Mouse (Mus musculus): ENCODE measurements around the gene Rho. TPM values are rescaled to one million over a fixed set of nuclear protein-coding genes. Genes with fewer than 3 reads are reported as not detected.

Gene Rho
- polyA plus RNA-seq, 1 experiment from 2014 or later, result not detected

GRCm38 (mm10) chr6:115924829-115925228 lies 6.7 kb upstream of the Rho start:
- Histone ChIP-seq H3K9me3 (replicated peaks; ENCODE audit: control insufficient read depth, low read length) (no peaks in the 10 kb centered on the region), H3K27ac (ENCODE audit: low read length) (no peak overlapping the region), H3K9ac (ENCODE audit: low read depth, low read length) (no peak overlapping the region), H3K4me3 (ENCODE audit: low read depth, low read length) (no peak overlapping the region), H3K4me2 (ENCODE audit: low read depth, low read length) (no peak overlapping the region), H3K4me1 (ENCODE audit: control insufficient read depth, low read depth, low read length) (no peaks in the 10 kb centered on the region), H3K36me3 (ENCODE audit: control insufficient read depth, insufficient read depth) (no peaks in the 10 kb centered on the region), H3K27me3 (ENCODE audit: control insufficient read depth, insufficient read depth, low read depth, low read length) (no peaks in the 10 kb centered on the region)
- WGBS (ENCODE audit: insufficient replicate concordance), result 49% methylated on average over 6 of the region's 6 CpGs
- 0 out of 2 replicates have a peak, but pooled peaks have one; percentile 24 for ATAC-seq (ENCODE audit: low read depth)

GRCm38 (mm10) chr6:115926416-115926815 lies 5.1 kb upstream of the Rho start:
- Histone ChIP-seq H3K9ac (ENCODE audit: low read depth, low read length) (no peak overlapping the region), H3K4me1 (ENCODE audit: control insufficient read depth, low read depth, low read length) (no peaks in the 10 kb centered on the region), H3K27me3 (ENCODE audit: control insufficient read depth, insufficient read depth, low read depth, low read length) (no peaks in the 10 kb centered on the region), H3K9me3 (replicated peaks; ENCODE audit: control insufficient read depth, low read length) (no peaks in the 10 kb centered on the region), H3K36me3 (ENCODE audit: control insufficient read depth, insufficient read depth) (no peaks in the 10 kb centered on the region), H3K4me3 (ENCODE audit: low read depth, low read length) (no peak overlapping the region), H3K4me2 (ENCODE audit: low read depth, low read length) (no peak overlapping the region), H3K27ac (ENCODE audit: low read length) (no peak overlapping the region)
- WGBS (ENCODE audit: insufficient replicate concordance), result 75% methylated on average over 10 of the region's 10 CpGs
- ATAC-seq (ENCODE audit: low read depth), result no peak

- Histone ChIP-seq H3K9ac (ENCODE audit: low read depth, low read length) (no peak overlapping the region), H3K4me1 (ENCODE audit: control insufficient read depth, low read depth, low read length) (no peaks in the 10 kb centered on the region), H3K4me3 (ENCODE audit: low read depth, low read length) (no peak overlapping the region), H3K4me2 (ENCODE audit: low read depth, low read length) (no peak overlapping the region), H3K27ac (ENCODE audit: low read length) (no peak overlapping the region), H3K36me3 (ENCODE audit: control insufficient read depth, insufficient read depth) (no peaks in the 10 kb centered on the region), H3K27me3 (ENCODE audit: control insufficient read depth, insufficient read depth, low read depth, low read length) (no peaks in the 10 kb centered on the region), H3K9me3 (replicated peaks; ENCODE audit: control insufficient read depth, low read length) (no peaks in the 10 kb centered on the region)
- 64% methylated on average over 10 of the region's 10 CpGs for whole genome bisulfite sequencing (ENCODE audit: insufficient replicate concordance)
- ATAC-seq (ENCODE audit: low read depth), result no peak
Observed at GRCm38 (mm10) chr6:115927292-115928242, 4.0 kb upstream of the Rho start.

GRCm38 (mm10) chr6:115930018-115930417 lies 1.5 kb upstream of the Rho start:
- H3K27ac ChIP-seq (ENCODE audit: low read length), result no peak overlapping the region
- no peak overlapping the region for H3K4me2 ChIP-seq (ENCODE audit: low read depth, low read length)
- H3K4me1 ChIP-seq (ENCODE audit: control insufficient read depth, low read depth, low read length), result no peaks in the 10 kb centered on the region
- no peaks in the 10 kb centered on the region for H3K36me3 ChIP-seq (ENCODE audit: control insufficient read depth, insufficient read depth)
- no peak overlapping the region for H3K4me3 ChIP-seq (ENCODE audit: low read depth, low read length)
- no peak for ATAC-seq (ENCODE audit: low read depth)
- WGBS (ENCODE audit: insufficient replicate concordance), result 56% methylated on average over 5 of the region's 5 CpGs
- no peak overlapping the region for H3K9ac ChIP-seq (ENCODE audit: low read depth, low read length)
- no peaks in the 10 kb centered on the region for H3K9me3 ChIP-seq (replicated peaks; ENCODE audit: control insufficient read depth, low read length)
- no peaks in the 10 kb centered on the region for H3K27me3 ChIP-seq (ENCODE audit: control insufficient read depth, insufficient read depth, low read depth, low read length)

- ATAC-seq (ENCODE audit: low read depth), result no peak
- no peaks in the 10 kb centered on the region for H3K27me3 ChIP-seq (ENCODE audit: control insufficient read depth, insufficient read depth, low read depth, low read length)
- H3K4me3 ChIP-seq (ENCODE audit: low read depth, low read length), result no peak overlapping the region
- H3K4me1 ChIP-seq (ENCODE audit: control insufficient read depth, low read depth, low read length), result no peaks in the 10 kb centered on the region
- no peaks in the 10 kb centered on the region for H3K9me3 ChIP-seq (replicated peaks; ENCODE audit: control insufficient read depth, low read length)
- no peak overlapping the region for H3K4me2 ChIP-seq (ENCODE audit: low read depth, low read length)
- H3K36me3 ChIP-seq (ENCODE audit: control insufficient read depth, insufficient read depth), result no peaks in the 10 kb centered on the region
- no peak overlapping the region for H3K9ac ChIP-seq (ENCODE audit: low read depth, low read length)
- WGBS (ENCODE audit: insufficient replicate concordance), result 65% methylated on average over 3 of the region's 3 CpGs
- no peak overlapping the region for H3K27ac ChIP-seq (ENCODE audit: low read length)
Observed at GRCm38 (mm10) chr6:115932391-115932790, 843 bp downstream of the Rho start.

- no peaks in the 10 kb centered on the region for H3K9me3 ChIP-seq (replicated peaks; ENCODE audit: control insufficient read depth, low read length)
- 63% methylated on average over 8 of the region's 8 CpGs for WGBS (ENCODE audit: insufficient replicate concordance)
- H3K36me3 ChIP-seq (ENCODE audit: control insufficient read depth, insufficient read depth), result no peaks in the 10 kb centered on the region
- H3K27ac ChIP-seq (ENCODE audit: low read length), result no peak overlapping the region
- H3K4me1 ChIP-seq (ENCODE audit: control insufficient read depth, low read depth, low read length), result no peaks in the 10 kb centered on the region
- no peak for ATAC-seq (ENCODE audit: low read depth)
- H3K4me3 ChIP-seq (ENCODE audit: low read depth, low read length), result no peak overlapping the region
- H3K9ac ChIP-seq (ENCODE audit: low read depth, low read length), result no peak overlapping the region
- H3K27me3 ChIP-seq (ENCODE audit: control insufficient read depth, insufficient read depth, low read depth, low read length), result no peaks in the 10 kb centered on the region
- no peak overlapping the region for H3K4me2 ChIP-seq (ENCODE audit: low read depth, low read length)
Observed at GRCm38 (mm10) chr6:115935544-115935943, 4.0 kb downstream of the Rho start.

GRCm38 (mm10) chr6:115938011-115938410 lies 6.5 kb downstream of the Rho start:
- Histone ChIP-seq H3K9ac (ENCODE audit: low read depth, low read length) (no peak overlapping the region), H3K4me2 (ENCODE audit: low read depth, low read length) (no peak overlapping the region), H3K36me3 (ENCODE audit: control insufficient read depth, insufficient read depth) (no peaks in the 10 kb centered on the region), H3K9me3 (replicated peaks; ENCODE audit: control insufficient read depth, low read length) (no peaks in the 10 kb centered on the region), H3K4me1 (ENCODE audit: control insufficient read depth, low read depth, low read length) (peaks cover 5% of the 10 kb centered on the region; the same call in 1 of the 2 replicates), H3K4me3 (ENCODE audit: low read depth, low read length) (no peak overlapping the region), H3K27ac (ENCODE audit: low read length) (no peak overlapping the region), H3K27me3 (ENCODE audit: control insufficient read depth, insufficient read depth, low read depth, low read length) (no peaks in the 10 kb centered on the region)
- ATAC-seq (ENCODE audit: low read depth), result no peak
- WGBS (ENCODE audit: insufficient replicate concordance), result 57% methylated on average over 2 of the region's 2 CpGs

GRCm38 (mm10) chr6:115938798-115939197 lies 7.2 kb downstream of the Rho start:
- no peak for ATAC-seq (ENCODE audit: low read depth)
- H3K27me3 ChIP-seq (ENCODE audit: control insufficient read depth, insufficient read depth, low read depth, low read length), result no peaks in the 10 kb centered on the region
- H3K4me1 ChIP-seq (ENCODE audit: control insufficient read depth, low read depth, low read length), result peaks cover 5% of the 10 kb centered on the region; the same call in 1 of the 2 replicates
- H3K36me3 ChIP-seq (ENCODE audit: control insufficient read depth, insufficient read depth), result no peaks in the 10 kb centered on the region
- no peak overlapping the region for H3K4me2 ChIP-seq (ENCODE audit: low read depth, low read length)
- WGBS (ENCODE audit: insufficient replicate concordance), result 43% methylated on average over 1 of the region's 1 CpGs
- no peaks in the 10 kb centered on the region for H3K9me3 ChIP-seq (replicated peaks; ENCODE audit: control insufficient read depth, low read length)
- no peak overlapping the region for H3K27ac ChIP-seq (ENCODE audit: low read length)
- no peak overlapping the region for H3K4me3 ChIP-seq (ENCODE audit: low read depth, low read length)
- no peak overlapping the region for H3K9ac ChIP-seq (ENCODE audit: low read depth, low read length)

GRCm38 (mm10) chr6:115940603-115941002 lies 9.1 kb downstream of the Rho start:
- 64% methylated on average over 1 of the region's 1 CpGs for WGBS (ENCODE audit: insufficient replicate concordance)

More at GRCm38 (mm10) chr6:115940603-115941002, 9.1 kb downstream of the Rho start:
- H3K4me1 ChIP-seq (ENCODE audit: control insufficient read depth, low read depth, low read length), result peaks cover 5% of the 10 kb centered on the region; the same call in 1 of the 2 replicates
- no peaks in the 10 kb centered on the region for H3K36me3 ChIP-seq (ENCODE audit: control insufficient read depth, insufficient read depth)
- no peak overlapping the region for H3K9ac ChIP-seq (ENCODE audit: low read depth, low read length)
- H3K27me3 ChIP-seq (ENCODE audit: control insufficient read depth, insufficient read depth, low read depth, low read length), result no peaks in the 10 kb centered on the region
- ATAC-seq (ENCODE audit: low read depth), result peak; percentile 68
- H3K27ac ChIP-seq (ENCODE audit: low read length), result no peak overlapping the region
- H3K4me3 ChIP-seq (ENCODE audit: low read depth, low read length), result no peak overlapping the region
- H3K4me2 ChIP-seq (ENCODE audit: low read depth, low read length), result no peak overlapping the region
- no peaks in the 10 kb centered on the region for H3K9me3 ChIP-seq (replicated peaks; ENCODE audit: control insufficient read depth, low read length)
